Mouse (Mus musculus) heart, postnatal 14 days (tissue): ENCODE measurements at regions not wholly inside any gene's neighbourhood (a gene's known extent, or its start where the extent isn't known, plus 50 kb on each side); places are given as distances from the start of the nearest gene placed in this dataset.

ENCODE experiments used
- DNase-seq, 2 experiments: peaks; one replicate each; pipeline ENCODE4 v3.0.0; 2021 to 2022
- intact Hi-C: fragments of 180-260 bp; cut with DNase I; formaldehyde crosslinking; loops from one replicate; pipeline ENCODE4 v1.15.1; 2025

DNA sequence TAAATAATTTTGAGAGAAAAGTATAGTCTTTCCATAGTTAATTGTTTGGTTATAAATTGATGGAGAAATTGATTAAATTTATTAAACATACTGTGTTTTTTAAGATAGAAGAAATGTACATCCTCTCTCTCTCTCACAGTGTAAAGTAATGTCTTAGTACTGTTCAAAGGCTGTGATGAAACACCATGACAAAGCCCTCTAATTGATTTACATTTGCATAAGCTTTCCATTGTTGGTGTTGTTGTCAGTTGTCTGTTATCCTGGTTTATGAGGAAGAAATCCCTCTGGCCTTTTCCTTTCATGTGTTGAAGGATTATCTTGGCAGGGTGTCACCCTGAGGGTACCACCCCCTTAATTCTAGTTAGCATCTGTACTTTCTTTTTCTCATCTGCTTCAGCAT, 207.2 kb upstream of the Dmd start:
- no peak for DNase-seq

DNA sequence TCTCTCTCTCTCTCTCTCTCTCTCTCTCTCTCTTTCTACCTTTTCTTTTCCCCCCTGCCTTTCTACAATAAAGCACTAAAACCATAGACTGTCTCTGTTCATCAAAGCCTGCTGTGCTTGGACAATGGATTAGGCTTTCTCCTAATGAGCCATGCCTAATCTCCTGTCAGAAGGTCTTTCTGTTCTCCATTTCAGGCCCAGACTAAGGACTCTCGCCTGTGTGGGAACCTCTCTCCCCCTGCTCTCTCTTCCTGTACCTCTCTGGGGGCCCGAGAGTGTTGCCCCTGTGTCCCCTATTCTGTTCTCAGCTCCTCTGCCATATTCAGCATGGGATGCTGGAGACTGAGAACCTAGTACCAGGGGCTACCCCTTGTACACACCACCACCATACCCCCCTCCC, 184.5 kb upstream of the Dmd start:
- no peak for DNase-seq
- intact Hi-C loops: no loop called here

More for the DNA sequence above, 207.2 kb upstream of the Dmd start:
- intact Hi-C loops: no loop called here

DNA sequence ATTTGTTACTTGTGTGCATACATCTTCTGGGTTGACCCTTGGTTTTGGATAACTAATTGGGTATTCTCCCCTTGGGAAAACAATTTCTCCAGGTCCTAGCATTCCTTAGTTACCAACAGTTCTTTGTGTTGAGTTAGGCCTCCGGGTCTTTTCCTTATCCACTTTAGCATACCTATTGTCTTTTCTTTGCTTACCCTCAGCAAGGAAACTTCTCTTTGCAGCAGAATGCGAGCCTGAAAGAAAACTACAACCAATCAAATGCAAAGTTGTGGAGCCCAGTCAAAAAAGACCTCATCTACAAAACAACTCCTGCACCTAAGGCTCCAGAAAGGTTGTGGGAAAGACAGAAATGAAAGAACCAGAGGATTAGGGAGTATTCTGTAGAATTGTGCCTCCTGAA, 139.5 kb upstream of the Dmd start:
- DNase-seq: no peak
- intact Hi-C loops: no loop called here

DNA sequence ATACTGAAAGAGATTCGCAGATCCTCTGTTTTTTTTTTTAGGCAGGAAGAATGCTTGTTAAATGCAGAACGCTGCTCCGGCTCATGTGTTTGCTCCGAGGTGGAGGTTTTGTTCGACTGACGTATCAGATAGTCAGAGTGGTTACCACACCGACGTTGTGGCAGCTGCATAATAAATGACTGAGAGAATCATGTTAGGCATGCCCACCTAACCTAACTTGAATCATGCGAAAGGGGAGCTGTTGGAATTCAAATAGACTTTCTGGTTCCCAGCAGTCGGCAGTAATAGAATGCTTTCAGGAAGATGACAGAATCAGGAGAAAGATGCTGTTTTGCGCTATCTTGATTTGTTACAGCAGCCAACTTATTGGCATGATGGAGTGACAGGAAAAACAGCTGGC, 134.1 kb upstream of the Dmd start:
- DNase-seq: no peak
- intact Hi-C loops: no loop called here

DNA sequence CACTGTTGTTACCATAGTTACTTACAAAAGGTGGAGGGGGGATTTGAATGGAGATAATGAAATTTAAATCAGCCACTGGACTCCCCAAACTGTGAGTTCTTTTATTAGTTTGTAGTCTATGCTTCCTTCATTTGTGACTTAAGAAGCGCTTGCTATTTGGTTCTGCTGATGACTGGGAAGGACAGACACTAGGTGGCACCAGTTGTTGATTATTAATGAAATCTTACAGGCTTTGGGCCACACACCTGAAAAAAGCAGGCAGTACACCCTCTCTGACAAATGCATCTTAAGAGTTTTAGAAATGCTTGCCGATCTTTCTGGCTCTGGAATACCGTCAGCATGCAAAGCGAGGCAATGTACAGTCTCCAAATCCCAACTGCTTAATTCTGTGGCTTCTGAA, 131.6 kb upstream of the Dmd start:
- intact Hi-C loops: no loop called here

DNA sequence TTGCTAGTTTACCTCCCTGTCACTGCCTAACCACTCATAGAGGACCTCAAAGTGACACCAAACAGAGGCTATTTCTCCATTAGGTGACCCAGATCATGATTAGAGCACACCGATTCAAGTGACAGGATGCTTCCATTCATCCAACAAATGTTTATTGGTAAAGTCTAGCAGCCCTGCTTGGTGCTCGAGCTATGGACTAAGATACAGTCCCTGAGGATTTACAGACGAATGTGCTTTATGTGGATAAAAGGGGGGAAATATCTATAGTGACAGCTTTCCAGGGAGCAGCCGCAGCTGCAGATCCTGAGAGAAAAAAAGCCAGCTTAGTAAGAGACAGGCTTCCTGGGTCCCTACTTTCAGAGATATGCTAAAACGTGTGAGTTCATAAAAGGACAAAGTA, 125.1 kb upstream of the Dmd start:
- intact Hi-C loops: no loop called here
- DNase-seq: no peak

More for the DNA sequence above, 131.6 kb upstream of the Dmd start:
- peak in 1 of 2 experiments; percentile 2 for DNase-seq

DNA sequence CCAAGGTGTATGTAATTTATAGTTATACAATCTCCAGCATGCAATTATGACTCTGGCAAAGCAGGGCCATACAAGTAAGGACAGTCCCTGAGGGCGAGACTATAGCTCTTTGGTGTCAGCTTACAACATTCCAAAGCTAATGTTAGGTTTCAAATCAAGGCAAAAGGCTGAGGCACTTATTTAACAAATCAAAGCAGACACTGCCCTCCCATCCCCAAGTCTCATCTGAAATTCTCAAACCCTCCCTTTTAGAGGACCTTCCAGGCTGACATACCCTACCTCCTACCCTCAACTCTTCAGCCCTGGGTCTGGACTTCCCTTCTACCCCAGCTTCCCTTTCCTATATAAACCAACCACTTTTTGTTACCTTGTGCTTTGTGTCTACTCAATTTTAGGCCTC, 82.6 kb upstream of the Dmd start:
- no peak for DNase-seq
- intact Hi-C loops: no loop called here
